Mouse (Mus musculus): Measurements from ENCODE around the gene Glra4.

DNA sequence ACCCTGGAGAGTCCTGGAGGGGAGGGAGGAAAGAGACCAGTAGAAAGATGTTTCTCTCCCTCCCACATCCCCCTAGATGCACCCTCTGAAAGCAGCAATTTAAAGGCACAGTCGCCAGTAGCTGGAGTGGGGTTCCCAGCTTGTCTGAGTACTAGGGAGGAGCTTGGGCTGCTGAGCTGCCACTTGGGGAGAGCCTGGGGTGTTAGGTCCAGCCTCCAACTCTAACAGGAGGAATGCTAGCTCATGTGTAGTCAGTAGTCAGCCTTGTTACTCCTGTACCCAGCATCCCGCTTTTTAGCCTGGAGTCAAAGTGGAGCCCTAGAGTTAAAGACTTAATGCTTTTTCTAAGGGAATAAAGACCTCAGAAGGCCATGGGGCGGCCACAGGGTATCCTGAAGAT, at the start of gene Glra4:
- TF ChIP-seq CTCF (conservative IDR thresholded peaks at IDR 0.05; ENCODE audit: insufficient read depth, insufficient read length, low read depth, low read length) (no peak), POLR2A (IDR thresholded peaks at IDR 0.05; ENCODE audit: low read depth, low read length) (no peak)

All from kidney, adult 2 months (tissue).